Mouse (Mus musculus): ENCODE data around the gene Wfdc16. TPM values are rescaled to one million over a fixed set of nuclear protein-coding genes. Genes with fewer than 3 reads are reported as not detected.
"Not testable (repeated sequence)": the region's sequence is repeated elsewhere in the genome, so short reads cannot be mapped to it uniquely, and the experiment has no call there.

Wfdc16 gene
- polyA plus RNA-seq, 1 experiment from 2014 or later = not detected

GRCm38 (mm10) chr2:164613471-164613870, 25.1 kb downstream of the Wfdc16 start, which contains the start of the genes Wfdc6b and Wfdc8:
TSS of gene Wfdc6b (plus strand) at chr2:164613522.
TSS of gene Wfdc8 (minus strand) at chr2:164613626.
- not testable (repeated sequence) for H3K27me3 ChIP-seq (replicated peaks; ENCODE audit: control insufficient read depth, insufficient read depth, low read length); H3K36me3 ChIP-seq (ENCODE audit: control insufficient read depth, insufficient read depth, low read length); H3K9ac ChIP-seq (ENCODE audit: low read depth, low read length); H3K9me3 ChIP-seq (ENCODE audit: control insufficient read depth, low read length); H3K4me1 ChIP-seq (ENCODE audit: control insufficient read depth, insufficient read depth, low read depth, low read length); H3K4me2 ChIP-seq (ENCODE audit: low read length); H3K27ac ChIP-seq (ENCODE audit: low read depth, low read length); ATAC-seq; H3K4me3 ChIP-seq (ENCODE audit: low read length)
- WGBS = 55% methylated on average over 8 of the region's 8 CpGs

- ATAC-seq = no peak
- Histone ChIP-seq H3K4me1 (ENCODE audit: control insufficient read depth, insufficient read depth, low read depth, low read length) (no peaks in the 10 kb centered on the region), H3K9ac (ENCODE audit: low read depth, low read length) (no peak overlapping the region), H3K27me3 (replicated peaks; ENCODE audit: control insufficient read depth, insufficient read depth, low read length) (no peaks in the 10 kb centered on the region), H3K9me3 (ENCODE audit: control insufficient read depth, low read length) (no peaks in the 10 kb centered on the region), H3K27ac (ENCODE audit: low read depth, low read length) (no peak overlapping the region), H3K36me3 (ENCODE audit: control insufficient read depth, insufficient read depth, low read length) (no peaks in the 10 kb centered on the region), H3K4me2 (ENCODE audit: low read length) (no peak overlapping the region), H3K4me3 (ENCODE audit: low read length) (no peak overlapping the region)
- WGBS = 76% methylated on average over 6 of the region's 6 CpGs
Observed at GRCm38 (mm10) chr2:164608781-164609180, 29.8 kb downstream of the Wfdc16 start.

GRCm38 (mm10) chr2:164604411-164604810, 34.2 kb downstream of the Wfdc16 start:
- H3K4me1 ChIP-seq (ENCODE audit: control insufficient read depth, insufficient read depth, low read depth, low read length) = no peaks in the 10 kb centered on the region
- 88% methylated on average over 8 of the region's 8 CpGs for WGBS
- no peak for ATAC-seq
- H3K9ac ChIP-seq (ENCODE audit: low read depth, low read length) = no peak overlapping the region
- H3K4me3 ChIP-seq (ENCODE audit: low read length) = no peak overlapping the region
- no peaks in the 10 kb centered on the region for H3K9me3 ChIP-seq (ENCODE audit: control insufficient read depth, low read length)
- no peak overlapping the region for H3K4me2 ChIP-seq (ENCODE audit: low read length)
- no peaks in the 10 kb centered on the region for H3K36me3 ChIP-seq (ENCODE audit: control insufficient read depth, insufficient read depth, low read length)
- H3K27ac ChIP-seq (ENCODE audit: low read depth, low read length) = no peak overlapping the region
- H3K27me3 ChIP-seq (replicated peaks; ENCODE audit: control insufficient read depth, insufficient read depth, low read length) = no peaks in the 10 kb centered on the region

GRCm38 (mm10) chr2:164603482-164603881, 35.1 kb downstream of the Wfdc16 start:
- Histone ChIP-seq H3K27ac (ENCODE audit: low read depth, low read length) (no peak overlapping the region), H3K36me3 (ENCODE audit: control insufficient read depth, insufficient read depth, low read length) (no peaks in the 10 kb centered on the region), H3K27me3 (replicated peaks; ENCODE audit: control insufficient read depth, insufficient read depth, low read length) (no peaks in the 10 kb centered on the region), H3K4me1 (ENCODE audit: control insufficient read depth, insufficient read depth, low read depth, low read length) (no peaks in the 10 kb centered on the region), H3K4me2 (ENCODE audit: low read length) (no peak overlapping the region), H3K4me3 (ENCODE audit: low read length) (no peak overlapping the region), H3K9ac (ENCODE audit: low read depth, low read length) (no peak overlapping the region), H3K9me3 (ENCODE audit: control insufficient read depth, low read length) (no peaks in the 10 kb centered on the region)
- ATAC-seq = no peak
- 95% methylated on average over 3 of the region's 3 CpGs for WGBS

GRCm38 (mm10) chr2:164600179-164600578, 38.4 kb downstream of the Wfdc16 start:
- no peak for ATAC-seq
- Histone ChIP-seq H3K27me3 (replicated peaks; ENCODE audit: control insufficient read depth, insufficient read depth, low read length) (no peaks in the 10 kb centered on the region), H3K9ac (ENCODE audit: low read depth, low read length) (no peak overlapping the region), H3K36me3 (ENCODE audit: control insufficient read depth, insufficient read depth, low read length) (no peaks in the 10 kb centered on the region), H3K4me2 (ENCODE audit: low read length) (no peak overlapping the region), H3K4me3 (ENCODE audit: low read length) (no peak overlapping the region), H3K4me1 (ENCODE audit: control insufficient read depth, insufficient read depth, low read depth, low read length) (no peaks in the 10 kb centered on the region), H3K27ac (ENCODE audit: low read depth, low read length) (no peak overlapping the region), H3K9me3 (ENCODE audit: control insufficient read depth, low read length) (no peaks in the 10 kb centered on the region)
- 68% methylated on average over 3 of the region's 3 CpGs for WGBS

GRCm38 (mm10) chr2:164593494-164593893, 45.1 kb downstream of the Wfdc16 start, which contains the start of gene Eppin:
TSS of gene Eppin (minus strand) at chr2:164593594.
- H3K4me3 ChIP-seq (ENCODE audit: low read length) = no peak within 1 kb of the TSS
- no peak within 1 kb of the TSS for H3K4me2 ChIP-seq (ENCODE audit: low read length)
- H3K9ac ChIP-seq (ENCODE audit: low read depth, low read length) = no peak within 1 kb of the TSS
- H3K27ac ChIP-seq (ENCODE audit: low read depth, low read length) = no peak within 1 kb of the TSS
- no peaks in the 10 kb centered on the region for H3K36me3 ChIP-seq (ENCODE audit: control insufficient read depth, insufficient read depth, low read length)
- 80% methylated on average over 4 of the region's 4 CpGs for WGBS
- H3K9me3 ChIP-seq (ENCODE audit: control insufficient read depth, low read length) = no peaks in the 10 kb centered on the region
- no peaks in the 10 kb centered on the region for H3K27me3 ChIP-seq (replicated peaks; ENCODE audit: control insufficient read depth, insufficient read depth, low read length)
- ATAC-seq = no peak
- no peaks in the 10 kb centered on the region for H3K4me1 ChIP-seq (ENCODE audit: control insufficient read depth, insufficient read depth, low read depth, low read length)

GRCm38 (mm10) chr2:164592014-164592413, 46.6 kb downstream of the Wfdc16 start:
- H3K4me3 ChIP-seq (ENCODE audit: low read length) = no peak overlapping the region
- H3K9me3 ChIP-seq (ENCODE audit: control insufficient read depth, low read length) = no peaks in the 10 kb centered on the region
- H3K27ac ChIP-seq (ENCODE audit: low read depth, low read length) = no peak overlapping the region
- H3K36me3 ChIP-seq (ENCODE audit: control insufficient read depth, insufficient read depth, low read length) = no peaks in the 10 kb centered on the region
- no peaks in the 10 kb centered on the region for H3K4me1 ChIP-seq (ENCODE audit: control insufficient read depth, insufficient read depth, low read depth, low read length)
- no peaks in the 10 kb centered on the region for H3K27me3 ChIP-seq (replicated peaks; ENCODE audit: control insufficient read depth, insufficient read depth, low read length)
- 10% methylated on average over 4 of the region's 4 CpGs for WGBS
- H3K9ac ChIP-seq (ENCODE audit: low read depth, low read length) = 0 out of 2 replicates have a peak overlapping the region, but pooled peaks have one; percentile 11
- no peak for ATAC-seq
- H3K4me2 ChIP-seq (ENCODE audit: low read length) = no peak overlapping the region

GRCm38 (mm10) chr2:164585025-164585725, 53.4 kb downstream of the Wfdc16 start, which contains the start of gene Wfdc6a:
TSS of gene Wfdc6a (minus strand) at chr2:164585447.
- 64% methylated on average over 13 of the region's 13 CpGs for WGBS
- not testable (repeated sequence) for H3K36me3 ChIP-seq (ENCODE audit: control insufficient read depth, insufficient read depth, low read length); ATAC-seq; H3K9ac ChIP-seq (ENCODE audit: low read depth, low read length); H3K9me3 ChIP-seq (ENCODE audit: control insufficient read depth, low read length); H3K4me3 ChIP-seq (ENCODE audit: low read length); H3K27ac ChIP-seq (ENCODE audit: low read depth, low read length); H3K4me1 ChIP-seq (ENCODE audit: control insufficient read depth, insufficient read depth, low read depth, low read length); H3K27me3 ChIP-seq (replicated peaks; ENCODE audit: control insufficient read depth, insufficient read depth, low read length); H3K4me2 ChIP-seq (ENCODE audit: low read length)
